Mouse (Mus musculus): ENCODE measurements around the gene Bcl2a1b.
"Not testable (repeated sequence)": the region's sequence is repeated elsewhere in the genome, so short reads cannot be mapped to it uniquely, and the experiment has no call there.

Bcl2a1b gene

DNA sequence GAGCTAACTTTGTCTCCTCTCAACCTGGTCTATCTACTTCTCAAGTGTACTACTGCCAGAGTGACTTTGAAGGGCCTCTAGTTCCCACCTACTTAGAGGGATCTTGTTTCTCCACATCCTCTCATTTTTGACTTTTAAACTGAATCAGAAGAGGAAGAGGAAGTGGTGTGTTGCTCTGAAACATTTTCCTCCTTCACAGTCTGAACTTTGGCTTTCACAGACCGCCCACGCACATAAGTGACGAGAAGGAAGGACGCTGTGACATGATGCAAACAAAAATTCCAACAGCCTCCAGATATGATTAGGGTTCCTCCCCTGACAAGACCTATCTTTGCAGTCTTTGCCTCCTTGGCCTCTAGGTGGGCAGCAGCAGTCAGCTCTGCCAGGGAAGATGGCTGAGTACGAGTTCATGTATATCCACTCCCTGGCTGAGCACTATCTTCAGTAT lies at the start of gene Bcl2a1b, which contains the start of gene Gm29094:
Gene Bcl2a1b, plus strand, starts transcription at position 241 of the 448 bp plus-strand sequence.
Gene Gm29094, plus strand, starts transcription at position 411 of the 448 bp plus-strand sequence.
- in situ Hi-C loops (cut with MboI, MseI) = not testable (repeated sequence)

DNA sequence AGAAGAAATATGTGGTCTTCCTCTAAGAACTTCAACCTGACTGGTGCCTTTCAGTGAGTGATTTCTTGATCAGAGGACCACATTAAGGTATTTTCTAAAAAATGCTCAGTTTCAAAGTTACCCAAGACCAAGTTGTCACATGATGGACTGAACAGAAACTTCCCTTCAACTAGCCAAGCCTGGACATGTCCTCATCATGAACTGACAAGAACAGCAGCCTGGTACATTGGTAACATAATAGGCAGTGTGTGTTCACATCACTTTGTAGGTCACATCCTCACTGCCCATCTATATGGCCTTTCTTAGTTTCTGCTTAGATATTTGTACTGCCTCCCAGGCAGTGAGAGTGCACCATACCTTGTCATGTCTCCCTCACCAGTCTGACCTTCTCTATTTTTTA lies 26.5 kb upstream of the Bcl2a1b start:
- in situ Hi-C loops (cut with MboI, MseI) = loop anchor here (5.0 kb wide), 1 partner anchor 240 kb away; no protein-coding TSS in a partner anchor

DNA sequence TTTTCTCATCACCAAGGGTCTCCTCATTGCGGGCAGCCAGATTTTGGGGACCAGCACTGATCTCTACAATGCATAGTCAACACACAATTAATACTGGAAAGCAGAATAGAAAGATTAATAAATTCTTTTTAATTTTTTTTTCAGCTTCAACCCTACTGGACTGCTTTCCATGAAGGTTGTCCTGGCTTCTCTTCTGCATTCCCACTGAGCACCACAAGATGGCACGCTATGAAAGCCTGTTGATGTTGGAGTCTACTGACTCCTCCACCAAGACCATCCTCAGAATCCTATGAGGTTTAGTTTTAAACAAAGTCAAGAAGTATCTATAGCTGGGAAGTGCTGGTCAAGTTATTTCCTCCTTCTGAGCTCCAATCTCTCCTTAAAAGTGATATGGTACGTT lies 20.2 kb upstream of the Bcl2a1b start:
- in situ Hi-C loops (cut with MboI, MseI) = not testable (repeated sequence)

DNA sequence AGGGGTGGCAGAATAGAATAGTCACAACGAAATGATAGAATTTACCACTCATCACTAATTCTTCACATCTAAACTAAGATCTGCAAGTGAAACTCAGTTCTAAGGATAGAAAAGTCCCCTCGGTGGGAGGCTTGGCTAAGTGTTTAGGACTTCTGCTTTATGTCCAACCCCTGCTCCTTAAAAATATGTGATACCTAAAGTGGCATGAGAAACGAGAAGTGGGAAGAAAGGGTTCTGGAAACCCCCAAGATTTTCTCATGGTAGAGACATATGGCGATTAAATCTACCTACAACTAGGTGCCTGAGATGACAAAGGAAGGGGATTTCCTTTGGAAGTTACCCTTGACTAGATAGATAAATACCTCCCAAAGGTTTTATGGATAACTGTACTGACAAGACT lies 19.5 kb upstream of the Bcl2a1b start:
- in situ Hi-C loops (cut with MboI, MseI) = not testable (repeated sequence)

DNA sequence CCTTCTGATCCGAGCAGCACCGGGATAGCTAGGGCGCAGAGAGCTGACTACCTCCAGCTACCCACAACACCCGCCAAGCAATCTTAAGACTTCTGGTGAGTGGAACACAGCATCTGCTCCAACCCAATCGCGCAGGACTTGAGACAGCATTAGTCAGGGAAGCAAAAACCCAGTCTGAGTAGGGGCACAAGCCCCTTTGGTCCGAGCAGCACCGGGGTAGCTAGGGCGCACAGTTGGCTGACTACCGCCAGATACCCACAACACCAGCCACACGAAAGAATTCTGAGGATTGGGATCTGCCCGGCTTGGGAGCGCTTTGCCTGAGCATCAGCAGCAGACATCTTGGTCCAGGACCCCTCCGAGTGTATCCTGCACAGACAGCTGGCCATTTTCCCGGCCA lies 12.0 kb upstream of the Bcl2a1b start:
- in situ Hi-C loops (cut with MboI, MseI) = loop anchor here (10.0 kb wide), 1 partner anchor 498 kb away; no protein-coding TSS in a partner anchor

DNA sequence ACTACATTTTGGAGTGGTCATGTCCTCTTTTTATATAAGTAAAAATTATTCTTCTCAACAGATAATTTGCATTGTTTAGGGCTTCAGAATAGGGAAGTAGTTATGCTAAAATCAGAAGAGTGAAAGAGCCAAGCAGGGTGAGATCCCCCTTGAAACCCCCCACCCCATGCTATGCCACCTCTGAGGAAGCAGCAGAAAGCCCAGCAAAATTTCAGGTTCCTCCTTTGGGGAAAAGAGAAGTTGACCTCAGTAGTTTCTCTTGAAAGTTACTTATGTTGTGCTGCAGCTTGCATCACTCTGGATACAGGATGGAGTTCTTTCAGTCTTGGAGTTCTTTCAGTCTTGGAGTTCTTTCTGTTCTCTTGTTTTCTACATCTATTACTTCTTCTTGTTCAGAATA lies 3.5 kb upstream of the Bcl2a1b start:
- in situ Hi-C loops (cut with MboI, MseI) = not testable (repeated sequence)

DNA sequence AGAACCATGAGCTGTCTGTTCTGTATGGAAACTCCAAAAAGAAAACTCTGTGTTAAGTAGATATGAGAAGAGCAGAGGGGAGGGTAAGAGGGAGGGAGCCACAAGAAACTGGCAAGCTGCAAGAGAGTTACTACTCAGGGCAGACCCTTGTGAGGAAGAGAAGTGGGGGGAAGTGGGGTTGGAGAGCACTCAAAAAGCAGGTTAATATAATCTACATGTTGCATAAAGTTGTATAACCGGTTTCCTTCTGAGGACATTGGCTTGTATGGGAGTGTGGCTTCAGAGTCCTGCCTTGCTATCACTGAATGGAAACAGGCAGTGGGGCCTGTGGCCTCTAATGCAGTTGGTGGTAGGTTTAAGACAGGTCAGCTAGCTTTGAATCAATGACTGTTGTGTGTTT lies 1.5 kb upstream of the Bcl2a1b start:
- in situ Hi-C loops (cut with MboI, MseI) = not testable (repeated sequence)

DNA sequence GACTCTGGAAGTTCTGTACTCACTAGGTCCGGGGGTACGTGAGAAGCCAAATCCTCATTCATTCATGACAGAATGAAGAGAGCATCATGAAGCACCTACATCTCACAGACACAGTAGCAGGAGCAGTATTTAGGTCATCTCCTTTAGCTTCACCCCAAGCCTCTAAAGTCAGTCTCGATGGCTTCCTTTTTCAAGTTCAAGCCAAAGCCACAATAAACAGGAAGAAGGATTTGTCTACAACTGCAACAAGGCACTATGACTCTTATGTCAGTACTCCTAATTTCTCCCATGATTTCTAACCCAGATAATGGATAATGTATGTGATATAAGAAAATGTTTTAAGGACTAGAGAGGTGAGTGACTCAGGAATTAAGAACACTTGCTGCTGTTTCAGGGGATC lies 660 bp upstream of the Bcl2a1b start:
- in situ Hi-C loops (cut with MboI, MseI) = not testable (repeated sequence)

DNA sequence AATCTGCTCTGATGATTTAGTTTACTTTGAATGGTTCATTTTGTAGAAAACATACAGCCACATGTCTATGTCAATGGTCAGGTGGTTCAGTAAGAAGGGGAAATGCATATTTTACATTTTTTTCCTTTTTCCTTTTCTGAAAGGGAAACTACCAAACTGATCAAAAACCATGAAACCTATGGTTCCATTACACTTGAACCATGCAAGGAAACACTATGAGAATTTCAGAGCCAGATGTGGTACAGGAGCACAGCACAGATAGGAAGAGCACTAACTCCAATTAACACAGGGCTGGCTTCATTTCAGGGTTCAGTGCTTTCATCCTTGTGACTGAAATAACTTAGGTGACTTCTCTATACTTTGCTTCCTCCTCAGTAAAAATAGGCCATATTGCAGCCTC lies 3.2 kb downstream of the Bcl2a1b start:
- in situ Hi-C loops (cut with MboI, MseI) = loop anchor here (25.0 kb wide), 1 partner anchor 665 kb away; the partner anchor contains the start of gene Zfp949

DNA sequence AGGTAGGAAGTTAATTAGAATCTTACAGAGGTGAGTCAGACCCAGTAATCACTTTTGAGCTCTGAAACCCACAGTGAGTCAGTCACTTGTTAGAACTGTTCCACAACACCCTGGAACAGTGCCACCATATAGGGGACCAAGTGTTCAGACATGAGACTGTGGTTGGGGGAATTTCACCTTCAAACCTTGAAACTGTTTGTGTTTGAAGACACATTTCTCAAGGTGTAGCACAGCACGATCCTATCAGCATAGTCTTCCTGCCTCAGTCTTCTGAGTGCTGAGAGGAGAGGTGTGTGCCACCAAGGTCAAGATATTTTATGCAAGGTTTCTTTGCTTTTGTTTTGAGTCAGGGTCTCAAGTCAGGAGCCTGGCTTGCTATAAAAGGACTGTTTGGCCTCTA lies 9.9 kb downstream of the Bcl2a1b start:
- in situ Hi-C loops (cut with MboI, MseI) = loop anchor here (25.0 kb wide), 1 partner anchor 672 kb away; the partner anchor contains the start of gene Zfp949

DNA sequence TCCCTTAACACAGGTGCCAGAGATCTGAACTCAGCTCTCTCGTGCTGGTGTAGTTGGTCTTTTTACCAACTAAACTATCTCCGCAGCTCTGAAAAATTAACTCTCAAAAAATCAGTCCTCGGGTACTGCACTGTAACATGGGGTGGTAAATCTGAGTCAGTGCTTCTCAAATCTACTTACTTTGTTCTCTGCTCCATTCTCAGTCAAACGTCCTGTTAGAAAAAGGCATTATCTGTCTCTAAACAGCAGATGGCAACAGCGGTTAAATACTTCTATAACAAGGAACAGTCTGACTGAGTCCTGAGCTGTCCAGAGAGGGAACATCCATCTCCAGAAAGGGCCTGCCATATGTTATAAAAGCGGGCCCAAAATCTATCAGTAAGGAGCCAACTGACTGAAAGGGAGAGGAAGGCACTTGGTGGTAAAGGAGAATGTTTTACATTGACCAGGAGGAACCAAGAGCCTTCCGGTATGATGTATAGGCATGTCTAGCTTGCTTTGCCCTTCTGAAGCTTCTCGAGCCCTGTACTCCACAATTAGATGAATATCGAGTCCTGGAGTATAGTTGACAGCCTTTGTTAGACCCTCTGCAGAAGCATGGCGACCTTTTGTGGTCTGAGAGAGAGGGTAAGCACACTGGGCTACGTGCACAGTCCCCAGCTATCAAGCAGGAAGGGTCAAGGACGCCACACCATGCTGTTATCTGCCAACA lies 11.5 kb downstream of the Bcl2a1b start, which contains the start of gene Mthfs:
Gene Mthfs, plus strand, starts transcription at position 324 of the 712 bp plus-strand sequence.
- in situ Hi-C loops (cut with MboI, MseI) = loop anchor here (25.0 kb wide), 1 partner anchor 673 kb away; the partner anchor contains the start of gene Zfp949

DNA sequence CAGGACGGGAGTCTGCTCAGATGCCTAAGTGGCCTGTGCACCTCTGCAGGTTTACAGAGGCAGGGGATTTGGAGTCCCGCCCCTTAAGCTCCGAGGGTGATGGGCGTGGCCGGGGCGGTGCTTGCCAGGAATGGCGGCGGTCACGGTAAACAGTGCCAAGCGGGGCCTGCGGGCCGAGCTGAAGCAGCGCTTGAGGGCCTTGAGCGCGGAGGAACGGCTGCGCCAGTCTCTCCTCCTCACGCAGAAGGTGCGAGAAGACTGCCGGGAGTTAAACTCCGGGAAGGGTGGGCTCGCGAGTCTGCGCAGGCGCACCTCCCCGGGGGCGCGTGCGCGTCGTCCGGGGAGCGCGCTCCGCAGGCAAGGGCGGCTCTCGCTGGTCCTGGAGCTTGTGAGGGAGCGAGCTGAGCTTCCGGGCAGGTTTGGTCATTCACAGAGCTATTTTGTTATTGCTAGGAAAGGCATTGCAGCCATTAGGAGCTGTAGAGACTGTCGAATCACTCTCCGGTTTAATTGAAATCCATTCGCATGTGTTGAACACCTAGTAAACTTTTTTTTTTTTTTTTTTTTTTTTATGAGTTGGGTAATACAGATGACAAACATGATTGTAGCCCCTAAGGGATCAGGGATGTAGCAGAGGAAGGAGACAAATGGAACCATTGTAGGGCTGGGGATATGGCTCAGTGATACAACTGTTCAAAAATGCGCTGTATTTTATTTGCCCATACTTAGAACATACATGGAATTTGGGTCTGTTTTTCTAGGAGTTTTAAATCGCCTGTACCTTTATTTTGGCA lies 12.3 kb downstream of the Bcl2a1b start:
- in situ Hi-C loops (cut with MboI, MseI) = loop anchor here (25.0 kb wide), 1 partner anchor 674 kb away; the partner anchor contains the start of gene Zfp949

DNA sequence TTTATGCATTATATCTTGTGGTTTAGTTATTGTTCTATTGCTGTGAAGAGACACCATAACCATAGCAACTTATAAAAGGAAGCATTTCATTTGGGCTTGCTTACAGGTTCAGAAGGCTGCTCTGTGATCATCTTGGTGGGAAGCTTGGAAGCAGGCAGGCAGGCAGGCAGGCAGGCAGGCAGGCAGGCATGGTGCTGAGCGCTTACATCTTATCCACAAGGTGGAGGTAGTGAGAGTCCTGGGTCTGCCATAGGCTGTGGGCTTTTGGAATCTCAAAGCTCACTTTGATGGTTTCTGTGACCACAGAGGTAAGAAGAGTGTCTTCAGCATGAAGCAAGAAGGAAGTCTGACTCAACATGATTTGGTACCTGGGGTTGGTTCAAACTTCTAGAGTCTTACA lies 13.4 kb downstream of the Bcl2a1b start:
- in situ Hi-C loops (cut with MboI, MseI) = loop anchor here (25.0 kb wide), 1 partner anchor 675 kb away; the partner anchor contains the start of gene Zfp949

DNA sequence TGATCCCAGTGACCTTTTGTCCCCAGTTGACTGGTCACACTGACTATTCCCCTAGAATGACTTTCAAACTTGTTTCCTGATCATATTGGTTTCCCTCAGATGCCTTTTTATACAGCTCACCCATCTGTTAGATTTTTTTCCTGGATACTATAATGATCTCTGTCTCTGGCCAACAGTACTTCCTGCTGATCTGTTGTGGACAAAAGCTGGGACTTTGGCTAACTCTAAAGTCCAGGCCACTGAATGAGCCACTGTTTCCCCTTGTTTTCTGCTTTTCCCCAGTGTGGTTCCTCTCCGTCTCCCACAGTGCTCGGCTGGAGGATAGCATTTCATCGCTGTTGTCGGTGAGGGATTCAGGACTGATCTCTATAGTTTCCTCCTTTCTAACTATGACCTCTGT lies 19.2 kb downstream of the Bcl2a1b start:
- in situ Hi-C loops (cut with MboI, MseI) = loop anchor here (5.0 to 25.0 kb wide), 2 partner anchors 506 to 681 kb away; partner anchors contain the start of gene Zfp949

DNA sequence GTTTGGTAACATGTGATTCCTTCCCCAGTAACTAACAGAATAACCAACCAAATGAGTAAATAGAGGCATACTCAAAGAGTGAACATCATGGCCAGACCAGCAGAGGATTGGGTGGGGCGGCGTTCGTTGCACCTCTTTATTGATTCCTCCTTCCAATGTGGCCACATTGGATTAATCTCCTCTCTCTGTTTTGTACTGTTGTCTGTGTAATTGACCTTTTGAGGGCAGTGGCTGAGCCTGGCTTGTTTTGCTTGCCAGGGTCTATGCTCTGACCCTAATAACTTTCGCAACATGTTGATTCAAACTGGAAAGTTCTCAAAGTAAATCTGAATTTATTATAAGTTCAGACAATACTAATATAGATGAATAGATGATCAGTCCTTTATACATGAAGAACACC lies 20.7 kb downstream of the Bcl2a1b start:
- in situ Hi-C loops (cut with MboI, MseI) = loop anchor here (5.0 to 25.0 kb wide), 2 partner anchors 507 to 682 kb away; partner anchors contain the start of gene Zfp949

DNA sequence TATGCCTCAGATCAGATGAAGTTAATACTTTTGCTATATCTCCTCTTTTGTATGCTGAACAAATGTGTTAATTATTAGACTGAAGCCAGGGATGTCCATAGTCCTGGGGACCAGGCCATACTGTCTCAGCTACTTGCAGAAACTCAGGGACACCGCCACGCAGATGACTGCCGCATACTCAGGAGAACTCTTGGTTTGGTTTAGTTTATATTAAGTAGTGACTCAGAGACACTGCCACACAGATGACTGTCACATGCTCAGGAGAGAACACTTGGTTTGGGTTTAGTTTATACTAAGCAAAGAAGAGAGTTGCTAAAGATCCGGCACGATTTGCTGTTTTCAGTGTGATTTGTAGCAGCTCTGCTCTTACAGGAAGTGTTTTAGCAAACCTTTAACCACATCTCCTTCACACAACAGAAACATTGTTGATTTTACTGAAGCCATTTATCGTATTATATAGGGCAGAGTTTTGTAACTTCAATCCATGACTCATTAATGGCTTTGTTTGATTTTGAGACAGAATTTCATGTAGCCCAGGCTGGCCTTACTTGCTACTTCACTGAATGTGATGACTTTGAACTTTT lies 21.8 kb downstream of the Bcl2a1b start:
- in situ Hi-C loops (cut with MboI, MseI) = loop anchor here (25.0 kb wide), 1 partner anchor 683 kb away; the partner anchor contains the start of gene Zfp949

DNA sequence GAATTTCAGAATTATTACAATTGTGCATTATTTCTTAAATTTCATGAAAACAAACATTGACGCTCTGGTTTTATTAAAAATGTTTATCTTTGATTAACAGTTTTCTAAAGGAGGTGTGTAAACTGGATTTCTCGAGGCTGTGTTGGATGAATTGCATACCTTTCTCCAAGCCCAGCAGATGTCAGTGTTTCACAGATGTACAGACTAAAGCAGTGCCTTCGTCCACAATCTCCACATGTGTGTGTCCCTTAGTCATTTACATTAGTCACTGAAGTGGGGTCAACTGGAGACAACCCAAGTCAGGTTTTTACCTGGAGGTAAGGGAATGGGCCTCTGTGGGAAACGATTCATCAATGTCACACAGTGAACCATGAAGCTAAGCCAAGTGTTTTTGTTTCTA lies 27.1 kb downstream of the Bcl2a1b start:
- in situ Hi-C loops (cut with MboI, MseI) = loop anchor here (5.0 kb wide), 1 partner anchor 426 kb away; no protein-coding TSS in a partner anchor

DNA sequence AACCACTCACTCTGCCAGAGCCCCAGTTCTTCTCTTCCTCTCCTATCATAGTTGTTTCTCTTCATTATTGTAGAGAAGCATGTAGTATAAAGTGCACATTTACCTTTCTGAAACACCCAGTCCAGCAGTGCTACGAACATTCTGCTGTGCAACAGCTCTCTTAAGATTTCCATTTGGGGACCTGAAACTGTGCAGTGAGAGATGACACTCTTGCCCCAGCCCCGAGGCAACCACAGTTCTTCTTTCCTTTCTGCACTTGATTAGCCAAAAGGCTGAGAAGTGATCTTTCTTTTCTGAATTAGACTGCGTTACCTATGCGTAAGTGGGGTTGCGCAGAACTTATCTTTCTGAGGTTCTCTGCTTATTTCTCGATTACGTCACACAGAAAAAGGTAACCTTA lies 29.1 kb downstream of the Bcl2a1b start:
- in situ Hi-C loops (cut with MboI, MseI) = loop anchor here (5.0 kb wide), 1 partner anchor 424 kb away; no protein-coding TSS in a partner anchor

DNA sequence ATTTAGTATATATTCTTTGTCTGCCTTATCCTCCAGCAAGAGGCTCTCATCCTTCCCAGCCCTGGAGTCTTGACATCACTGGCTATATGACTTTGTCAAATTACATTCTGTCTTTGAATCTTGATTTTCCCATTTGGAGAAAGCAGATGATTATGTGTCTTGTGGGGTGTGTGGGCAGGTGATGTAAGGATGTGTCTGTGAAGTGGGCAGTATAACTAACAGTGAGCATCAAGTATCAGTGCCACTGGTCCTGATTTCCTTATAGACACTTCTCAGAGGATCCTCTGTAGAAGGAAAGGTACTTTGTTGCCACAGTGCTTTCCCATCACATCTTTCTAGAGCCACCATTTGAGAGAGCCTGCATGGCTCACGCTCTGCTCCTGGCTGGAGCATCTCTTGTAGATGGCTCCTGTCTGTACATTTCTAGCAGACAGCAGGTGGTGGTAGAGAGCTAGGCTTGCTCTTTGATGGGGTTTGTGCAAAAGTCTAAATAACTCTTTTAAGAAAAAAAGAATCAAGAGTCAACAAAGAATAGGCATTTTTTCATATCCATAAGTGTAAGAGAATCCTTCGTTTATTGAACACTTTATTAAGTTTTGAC lies 32.0 kb downstream of the Bcl2a1b start:
- in situ Hi-C loops (cut with MboI, MseI) = not testable (repeated sequence)

DNA sequence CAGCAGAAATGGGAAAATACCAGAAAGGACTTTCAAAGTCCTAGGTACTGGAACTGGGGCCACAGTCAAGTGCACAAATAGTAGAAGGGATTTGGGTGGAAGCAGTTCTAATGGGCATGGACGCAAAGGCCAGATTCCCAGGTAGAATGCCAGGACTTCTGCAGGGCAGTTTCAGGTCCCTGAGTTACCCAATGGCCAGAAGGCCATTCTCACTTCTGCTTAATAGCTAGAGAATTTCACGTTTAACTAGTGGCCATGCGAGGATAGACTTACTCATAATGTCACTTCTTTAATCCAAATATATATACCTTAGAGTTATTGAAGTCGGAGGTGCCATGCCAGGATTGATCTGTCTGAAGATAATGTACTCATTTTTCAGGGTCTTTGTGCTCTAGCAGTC lies 38.1 kb downstream of the Bcl2a1b start:
- in situ Hi-C loops (cut with MboI, MseI) = not testable (repeated sequence)

DNA sequence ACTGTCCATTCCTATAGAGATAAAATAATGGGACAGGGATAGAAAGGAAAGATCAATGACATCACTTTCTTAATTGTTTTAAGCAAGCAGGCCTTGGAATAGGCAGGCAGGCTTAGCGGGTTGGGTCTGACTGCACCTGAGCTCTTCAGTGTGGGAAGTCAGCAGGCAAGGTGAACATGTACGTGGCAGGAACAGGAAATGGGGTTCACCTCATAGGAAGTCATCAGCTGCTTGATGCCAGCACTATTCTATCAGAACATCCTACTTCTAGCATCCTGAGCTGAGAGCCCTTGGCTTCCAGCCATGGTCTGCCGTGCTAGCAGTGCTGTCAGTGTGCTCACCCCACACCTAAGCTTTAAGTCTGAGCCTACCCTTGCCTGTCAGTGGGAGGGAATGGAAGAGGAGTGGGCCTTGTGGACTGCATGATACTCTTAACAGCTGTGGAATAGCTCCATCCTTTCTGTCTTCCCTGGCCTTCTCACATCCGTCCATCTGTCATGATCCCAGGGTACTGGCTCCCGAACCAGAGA lies 40.0 kb downstream of the Bcl2a1b start:
- in situ Hi-C loops (cut with MboI, MseI) = not testable (repeated sequence)

Data from regulatory T cell (primary cell).